Mouse (Mus musculus): ENCODE measurements around the gene Nup62. TPM values are rescaled to one million over a fixed set of nuclear protein-coding genes. Genes with fewer than 3 reads are reported as not detected.
"Not testable (repeated sequence)": the region's sequence is repeated elsewhere in the genome, so short reads cannot be mapped to it uniquely, and the experiment has no call there.

Nup62 gene
- total RNA-seq, 2 experiments from 2014 or later = 48.5 to 52.7 TPM

DNA sequence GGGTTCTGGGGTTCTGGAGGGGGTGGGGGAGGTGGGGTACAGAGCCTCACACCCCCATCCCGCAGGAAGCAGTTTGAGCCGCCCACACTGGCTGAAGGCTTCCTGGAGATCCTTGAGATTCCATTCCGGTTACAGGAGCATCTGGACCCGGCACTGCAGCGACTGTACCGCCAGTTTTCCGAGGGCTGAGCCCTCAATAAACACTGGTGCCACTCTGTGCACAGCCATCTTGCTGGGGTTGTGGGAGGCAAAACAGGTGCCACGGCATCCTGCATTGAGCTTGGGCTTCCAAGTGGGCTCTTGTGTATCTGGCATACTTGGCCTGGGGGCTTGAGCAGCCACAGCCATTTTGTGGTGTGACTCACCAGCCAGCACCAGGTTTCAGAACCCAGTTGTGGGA is 46.5 kb downstream of the Nup62 start:
- no peak for DNase-seq (ENCODE audit: low spot score in 2 of 2)

DNA sequence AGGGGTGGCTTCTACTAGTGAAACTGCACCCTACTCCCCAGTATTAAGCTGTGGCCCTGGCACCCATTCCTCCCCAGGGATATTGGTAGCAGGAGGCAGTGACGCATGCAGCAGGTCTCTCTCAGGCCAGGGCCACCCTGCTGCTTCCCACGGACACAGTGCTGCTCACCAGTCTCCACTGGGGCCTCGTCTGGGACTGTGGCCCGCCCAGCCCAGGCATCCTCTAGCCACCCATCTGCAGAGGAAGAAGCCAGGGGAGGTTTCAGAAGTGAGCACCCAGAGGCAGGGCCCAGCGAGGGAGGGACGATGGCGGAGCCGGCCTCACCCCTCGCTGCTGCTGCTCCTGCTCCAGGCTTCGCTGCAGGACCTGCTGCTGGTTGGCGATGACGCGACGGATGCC is 47.3 kb downstream of the Nup62 start:
- DNase-seq (ENCODE audit: low spot score in 2 of 2) = no peak

DNA sequence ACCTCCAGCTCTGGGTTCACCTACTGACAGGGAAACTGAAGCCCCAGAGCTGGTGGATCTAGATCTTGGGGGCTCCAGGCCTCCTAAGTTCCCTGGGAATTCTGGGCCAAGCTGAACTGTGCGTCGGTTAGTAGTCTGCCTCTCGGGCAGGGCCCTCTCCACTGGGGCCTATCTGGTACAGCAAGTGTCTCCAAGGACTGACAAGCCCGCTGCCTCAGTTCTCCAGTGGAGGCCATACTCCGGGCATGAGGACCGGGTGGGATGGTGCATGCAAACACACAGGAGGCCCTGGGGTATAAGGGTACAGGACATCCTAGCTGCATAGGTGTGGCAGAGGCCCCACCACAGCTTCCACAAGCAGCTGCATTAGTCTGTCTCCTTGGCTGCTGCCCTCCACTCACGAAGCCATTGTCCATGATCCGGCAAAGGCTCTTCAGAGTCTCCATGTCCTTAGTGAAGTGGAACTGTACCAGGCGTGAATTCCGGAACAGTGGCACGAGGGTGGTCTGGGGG is 48.1 kb downstream of the Nup62 start:
- no peak for DNase-seq (ENCODE audit: low spot score in 2 of 2)

DNA sequence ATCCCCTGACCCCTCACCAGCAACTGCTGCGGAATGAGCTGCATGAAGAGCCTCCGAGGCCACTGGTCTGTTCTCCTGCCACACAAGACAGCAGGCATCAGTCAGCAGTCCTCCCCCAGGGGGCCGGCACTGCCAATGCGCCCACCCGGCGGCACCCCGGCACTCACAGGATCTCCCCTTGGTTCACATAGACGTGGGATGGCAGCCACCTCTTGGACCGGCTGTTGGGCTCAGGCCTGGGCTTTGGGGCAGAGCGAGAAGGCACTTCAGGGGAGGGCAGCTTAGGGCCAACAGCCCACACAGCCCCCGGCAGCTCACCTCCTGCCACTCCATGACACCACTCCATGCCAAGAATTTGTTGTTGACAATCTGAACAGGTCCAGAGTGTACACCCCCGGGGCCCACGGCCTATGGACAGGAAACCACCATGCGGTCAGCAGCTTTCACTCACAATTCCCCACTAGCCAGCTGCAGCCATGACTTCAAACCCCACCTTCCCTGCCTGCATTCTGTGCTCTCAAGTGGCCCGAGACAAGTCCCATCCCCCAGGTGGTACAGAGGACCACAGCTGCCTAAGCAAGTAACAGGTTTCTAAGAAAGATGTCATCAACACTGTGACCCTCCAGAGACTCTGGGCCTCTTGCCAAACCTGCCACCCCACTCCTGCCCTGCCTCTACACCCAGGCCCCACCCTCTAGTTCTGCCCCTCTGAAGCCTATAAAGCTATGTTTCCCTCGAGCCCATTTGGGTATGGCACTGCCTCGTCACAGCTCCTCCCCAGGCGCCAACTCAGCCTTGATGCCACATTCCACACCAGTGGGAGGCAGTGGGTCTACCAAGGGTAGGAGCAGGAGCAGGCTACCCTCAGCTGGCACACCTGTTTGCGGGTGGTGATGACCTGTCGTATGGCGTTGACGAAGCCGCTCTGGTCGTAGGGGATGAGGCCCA is 49.0 kb downstream of the Nup62 start:
- no peak for DNase-seq (ENCODE audit: low spot score in 2 of 2)

DNA sequence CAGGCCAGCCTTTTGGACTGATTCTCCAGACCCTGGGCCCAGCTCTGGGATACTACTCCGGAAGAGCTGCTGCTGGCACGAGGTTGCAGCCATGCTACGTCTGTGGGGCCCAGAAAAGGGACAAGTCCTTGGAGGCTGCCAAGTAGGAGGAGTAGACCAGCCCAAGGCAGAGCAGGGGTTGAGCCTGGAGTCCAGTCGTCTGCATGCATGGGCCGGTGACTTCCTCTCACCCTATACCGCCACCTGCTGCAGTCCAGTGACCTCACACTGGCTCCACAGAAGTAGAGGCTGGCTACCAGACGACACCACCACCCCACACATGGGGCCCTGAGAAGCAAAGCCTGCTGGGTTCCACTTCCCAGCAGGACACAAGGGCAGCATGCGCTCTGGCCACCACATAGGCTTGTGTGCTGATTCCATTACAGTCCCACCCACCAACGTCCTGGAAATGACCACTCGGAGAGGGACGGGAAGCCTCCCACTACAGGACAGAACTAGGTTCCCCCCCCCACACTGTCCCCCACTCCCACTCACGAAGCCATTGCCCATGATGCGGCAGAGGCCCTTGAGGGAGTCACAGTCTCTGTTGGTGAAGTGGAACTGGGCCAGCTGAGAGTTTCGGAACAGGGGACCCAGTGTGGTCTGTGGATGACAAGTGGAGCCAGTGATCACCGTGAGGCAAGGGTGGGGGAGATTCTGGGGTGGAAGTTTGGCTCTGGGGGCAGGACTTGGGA is 50.6 kb downstream of the Nup62 start:
- peak; percentile 57 to 65 for DNase-seq (ENCODE audit: low spot score in 2 of 2)

DNA sequence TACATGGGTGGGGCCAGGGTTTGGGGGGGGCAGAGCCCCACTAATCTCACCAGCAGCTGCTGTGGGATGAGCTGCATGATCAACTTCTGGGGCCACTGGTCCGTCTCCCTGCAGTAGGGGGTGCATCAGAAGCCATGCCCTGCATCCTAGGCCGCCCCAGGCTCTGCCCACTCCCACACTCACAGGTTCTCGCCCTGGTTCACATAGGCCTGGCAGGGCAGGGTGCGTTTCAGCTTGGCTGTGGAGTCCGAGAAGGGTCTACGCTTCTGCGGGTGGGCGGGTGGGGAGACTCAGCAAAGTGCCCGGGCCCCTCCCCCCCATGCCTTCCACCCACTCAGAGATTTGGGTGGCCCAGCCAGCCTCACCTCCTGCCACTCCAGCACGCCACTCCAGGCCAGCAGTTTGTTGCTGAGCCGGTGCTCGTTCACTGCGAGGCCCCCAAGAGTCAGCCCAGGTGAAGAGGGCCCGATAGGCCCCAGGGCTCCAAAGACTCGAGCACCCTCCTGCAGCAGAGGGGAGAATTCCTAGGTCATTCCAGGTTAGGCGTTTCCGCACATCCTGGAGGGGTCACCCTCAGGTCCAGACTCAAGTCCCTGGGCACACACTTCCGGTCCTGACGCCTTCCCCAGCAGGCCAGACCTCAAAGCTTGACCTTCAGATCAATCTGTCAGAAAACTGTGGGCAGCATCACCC is 51.3 kb downstream of the Nup62 start:
- no peak for DNase-seq (ENCODE audit: low spot score in 2 of 2)

DNA sequence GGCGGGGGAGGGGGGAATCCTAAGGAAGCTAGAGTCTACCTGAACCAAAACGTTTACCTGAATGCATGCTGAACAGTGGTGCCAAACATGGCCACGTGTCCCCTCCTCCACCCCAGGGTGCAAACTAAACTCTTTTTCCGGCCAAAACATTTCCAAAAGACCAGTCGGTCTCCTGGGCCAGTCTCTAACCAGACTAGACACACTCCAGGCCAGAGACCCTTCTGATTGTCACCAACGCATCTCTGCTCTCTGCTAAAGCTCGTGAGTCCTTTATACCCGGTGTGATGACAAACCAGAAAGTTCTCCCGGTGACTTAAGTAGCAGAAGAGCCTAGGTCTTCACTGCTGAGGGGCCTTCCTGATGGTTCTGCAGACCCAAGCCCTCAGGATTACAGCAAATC is 51.9 kb downstream of the Nup62 start:
- no peak for DNase-seq (ENCODE audit: low spot score in 2 of 2)

DNA sequence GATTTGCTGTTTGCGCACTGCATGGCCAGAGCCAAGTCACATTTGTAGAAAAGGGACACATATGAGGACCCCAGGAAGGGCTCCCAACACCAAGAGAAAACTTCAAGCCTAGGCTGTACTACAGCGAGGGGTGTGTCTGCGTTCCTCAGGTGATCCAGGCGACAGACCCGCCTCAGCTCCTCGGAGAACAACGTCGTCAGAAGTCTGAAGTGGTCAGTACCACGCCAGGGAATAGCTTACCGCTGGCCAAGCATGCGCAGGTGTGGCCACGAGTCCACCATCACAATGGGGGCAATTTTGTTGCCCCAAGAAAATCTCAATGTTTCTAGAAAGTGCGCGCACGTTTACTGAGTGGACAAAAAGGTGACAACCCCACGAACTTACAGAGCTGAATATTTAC is 52.6 kb downstream of the Nup62 start:
- DNase-seq (ENCODE audit: low spot score in 2 of 2) = no peak

DNA sequence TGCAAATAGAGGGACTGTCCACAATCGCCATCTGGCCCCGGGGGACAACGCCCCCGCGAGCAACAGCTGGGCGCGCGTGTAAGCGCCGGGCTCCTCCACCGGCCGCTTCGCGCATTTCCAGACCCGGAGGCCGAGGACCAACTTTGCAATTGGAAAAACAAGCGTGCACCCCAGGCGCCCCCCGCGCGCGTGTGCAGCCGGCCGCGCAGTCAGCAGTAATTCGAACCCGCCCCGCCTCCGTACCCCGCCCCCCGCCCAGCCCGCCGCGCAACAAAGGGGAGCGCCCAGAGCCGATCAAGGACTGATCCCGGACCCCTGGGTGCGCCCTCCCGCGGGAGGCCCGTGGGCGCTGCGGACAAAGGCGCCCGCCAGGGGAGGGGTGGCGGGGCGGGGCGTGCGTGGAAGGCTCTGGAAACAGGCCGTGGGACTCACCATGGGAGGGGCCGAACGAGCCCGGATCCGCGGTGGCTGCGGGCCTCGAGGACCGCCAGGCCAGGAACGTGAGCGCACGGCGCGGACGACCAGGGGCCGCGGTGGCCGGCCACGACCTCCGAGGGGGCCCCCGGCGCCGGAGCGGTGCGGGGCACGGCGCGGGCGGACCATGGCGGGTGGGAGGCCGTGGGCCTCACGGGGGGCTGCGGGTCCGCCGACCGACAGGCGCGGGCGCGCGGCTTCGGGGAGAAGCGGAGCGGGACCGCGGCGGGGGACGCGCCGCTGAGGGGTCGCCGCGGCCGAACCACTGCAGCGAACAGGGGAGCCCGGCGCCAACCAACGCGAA is 53.2 kb downstream of the Nup62 start:
- DNase-seq (ENCODE audit: low spot score in 2 of 2) = peak; percentile 69 to 76

DNA sequence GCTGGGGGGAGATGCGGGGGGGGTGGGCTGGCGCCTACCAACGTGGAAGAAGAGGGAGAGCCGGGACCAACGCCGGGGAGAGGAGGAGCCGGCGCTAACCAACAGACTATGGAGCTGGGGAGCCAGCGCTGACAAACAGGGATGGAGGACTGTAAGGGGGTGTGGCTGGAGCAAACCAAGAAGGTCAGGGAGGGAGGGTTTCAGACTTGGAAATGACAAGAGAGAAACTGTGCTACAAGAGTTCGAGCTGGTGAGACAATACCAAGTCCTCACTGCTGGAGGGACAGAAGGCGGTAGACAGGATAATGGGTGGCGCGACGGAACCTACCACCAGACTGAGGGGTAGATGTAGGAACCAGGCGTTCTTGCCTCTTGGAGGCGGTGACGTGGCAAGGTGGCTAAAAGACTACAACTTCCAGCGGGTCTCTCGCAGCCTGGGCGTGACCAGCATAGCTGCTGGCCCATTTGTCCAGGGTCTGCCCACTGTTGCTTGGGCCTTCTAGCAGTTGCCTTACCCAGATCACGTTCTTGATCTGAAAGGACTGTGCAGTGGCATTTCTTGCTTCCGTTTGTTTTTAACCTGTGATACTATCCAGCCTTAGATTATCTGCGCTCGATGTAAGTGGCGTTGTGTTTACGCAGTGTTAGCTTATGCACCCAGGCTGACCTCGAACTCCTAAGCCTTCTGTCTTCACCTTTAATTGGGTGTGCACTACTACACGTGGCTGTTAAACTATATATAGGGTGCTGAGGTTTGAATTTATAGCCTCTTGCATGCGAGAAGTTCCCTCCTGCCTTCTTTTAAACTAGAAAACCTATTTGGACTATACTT is 54.0 kb downstream of the Nup62 start, which contains the start of gene Ptov1:
Ptov1 (minus strand) TSS at position 92 of the 832 bp plus-strand sequence.
- DNase-seq (ENCODE audit: low spot score in 2 of 2) = peak in 1 of 2 experiments; percentile 80

DNA sequence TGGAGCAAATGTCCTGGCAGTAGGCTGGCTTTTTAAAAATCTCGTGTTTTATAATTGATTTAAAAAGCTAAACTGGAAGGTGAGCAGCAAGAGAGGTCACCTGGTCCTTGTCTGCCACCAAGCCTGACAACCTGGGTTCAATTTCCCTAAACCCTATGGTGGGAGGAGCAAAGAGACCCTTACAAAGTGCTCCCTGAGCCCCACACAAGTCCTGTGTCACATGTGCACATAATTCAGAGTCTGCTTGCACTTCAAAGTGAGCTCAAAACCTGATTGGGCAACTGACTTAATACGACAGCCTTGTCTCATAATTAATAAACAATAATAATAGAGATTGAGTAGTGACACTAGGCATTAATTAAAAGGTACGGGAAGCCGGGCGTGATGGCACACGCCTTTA is 54.7 kb downstream of the Nup62 start:
- no peak for DNase-seq (ENCODE audit: low spot score in 2 of 2)

DNA sequence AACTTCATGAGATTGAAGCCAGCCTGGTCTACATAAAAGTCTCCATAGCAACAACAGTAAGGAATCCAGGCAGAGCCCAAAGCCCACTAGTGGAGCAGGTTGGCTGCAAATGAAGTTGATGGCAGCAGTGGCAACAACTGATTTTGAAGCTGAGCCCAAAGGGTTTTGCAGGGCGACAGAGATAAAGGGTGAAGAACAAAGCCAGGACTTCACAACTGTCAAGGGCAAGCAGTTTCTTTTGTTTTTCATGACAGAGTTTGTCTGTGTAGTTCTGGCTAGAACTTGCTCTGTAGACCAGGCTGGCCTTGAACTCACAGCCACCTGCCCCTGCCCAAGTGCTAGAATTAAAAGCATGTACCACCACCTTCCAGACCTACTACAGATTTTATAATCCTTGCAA is 55.3 kb downstream of the Nup62 start:
- DNase-seq (ENCODE audit: low spot score in 2 of 2) = no peak

DNA sequence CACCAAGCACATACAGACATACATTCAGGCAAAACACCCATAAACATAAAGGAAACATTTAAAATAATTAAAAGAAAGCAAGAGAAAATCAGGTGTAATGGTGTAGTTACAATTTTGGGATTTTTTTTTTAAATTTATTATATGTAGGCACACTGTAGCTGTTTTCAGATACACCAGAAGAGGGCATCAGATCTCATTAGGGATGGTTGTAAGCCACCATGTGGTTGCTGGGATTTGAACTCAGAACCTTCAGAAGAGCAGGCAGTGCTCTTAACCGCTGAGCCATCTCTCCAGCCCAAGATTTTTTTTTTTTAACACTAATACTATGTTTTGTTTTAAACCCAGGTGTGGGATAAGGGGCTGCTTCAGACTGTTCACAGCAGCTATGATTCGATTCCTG is 55.9 kb downstream of the Nup62 start:
- not testable (repeated sequence) for DNase-seq (ENCODE audit: low spot score in 2 of 2)

DNA sequence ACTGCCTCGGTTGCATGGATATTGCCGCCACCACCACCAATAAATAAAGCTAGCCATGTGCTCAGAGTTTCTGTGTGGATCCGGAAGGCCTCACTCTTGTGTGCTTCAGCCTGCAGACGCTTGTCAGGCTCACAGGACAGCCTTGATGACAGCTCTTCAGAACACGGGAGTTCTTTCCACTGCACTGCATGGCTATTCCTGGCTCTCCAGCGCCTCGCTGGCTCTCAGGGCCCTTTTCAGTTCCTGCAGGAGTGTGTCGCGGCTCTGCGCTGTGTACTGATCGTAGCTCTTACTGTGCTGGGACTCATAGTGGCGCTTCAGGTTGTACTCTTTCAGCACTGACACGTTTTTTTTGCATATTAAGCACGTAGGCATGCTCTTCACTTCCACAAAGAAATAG is 61.9 kb downstream of the Nup62 start:
- no peak for DNase-seq (ENCODE audit: low spot score in 2 of 2)

Small RNAs within 50 kb of the gene (microRNA-seq; reads per million reads assigned to microRNA genes)
- gene Mir707 (ENCODE audit: borderline number of aligned reads in 2 of 2) = 0 reads per million in 2 experiments

Other genes with a start within 250 kb of the Nup62 start
- gene Napsa, start 243.7 kb upstream of the Nup62 start, total RNA-seq (2021) = 1 to 10 TPM; 1.3 to 1.6 TPM
- gene Kcnc3, start 225.4 kb upstream of the Nup62 start, total RNA-seq (2021) = 1 to 10 TPM; 4.0 to 5.6 TPM
- 1 to 10 TPM; 5.5 to 6.6 TPM for gene Myh14, start 145.2 kb upstream of the Nup62 start, total RNA-seq (2021)
- not detected for gene Izumo2, start 107.3 kb upstream of the Nup62 start, total RNA-seq (2021)
- gene Vrk3, start 67.7 kb upstream of the Nup62 start, total RNA-seq (2021) = 10 to 100 TPM; 40.4 to 42.1 TPM
- gene Zfp473, start 65.0 kb upstream of the Nup62 start, total RNA-seq (2021) = under 1 TPM; 0.30 to 0.51 TPM
- 1 to 10 TPM; 1.6 to 2.6 TPM for gene Il4i1, start 299 bp downstream of the Nup62 start, total RNA-seq (2021)
- 100 to 1,000 TPM; 136 to 217 TPM for gene Atf5, start 570 bp downstream of the Nup62 start, total RNA-seq (2021)
- 100 to 1,000 TPM in 1 of 2 experiments, 10 to 100 TPM in 1; 86.3 to 128 TPM for gene Akt1s1, start 32.9 kb downstream of the Nup62 start, total RNA-seq (2021)
- gene Tbc1d17, start 33.0 kb downstream of the Nup62 start, total RNA-seq (2021) = 10 to 100 TPM; 48.1 to 60.2 TPM
- 10 to 100 TPM; 33.8 to 40.8 TPM for gene Pnkp, start 41.1 kb downstream of the Nup62 start, total RNA-seq (2021)
- 100 to 1,000 TPM; 232 to 253 TPM for gene Ptov1, start 53.7 kb downstream of the Nup62 start, total RNA-seq (2021)
- gene Med25, start 76.6 kb downstream of the Nup62 start, total RNA-seq (2021) = 10 to 100 TPM; 75.2 to 90.9 TPM
- gene Fuz, start 80.0 kb downstream of the Nup62 start, total RNA-seq (2021) = 10 to 100 TPM; 24.1 to 28.3 TPM
- gene Ap2a1, start 113.4 kb downstream of the Nup62 start, total RNA-seq (2021) = 10 to 100 TPM; 81.7 to 97.4 TPM
- gene Tsks, start 127.1 kb downstream of the Nup62 start, total RNA-seq (2021) = not detected
- 10 to 100 TPM in 1 of 2 experiments, 1 to 10 TPM in 1; 9.3 to 12.8 TPM for gene Cpt1c, start 158.8 kb downstream of the Nup62 start, total RNA-seq (2021)
- gene Prmt1, start 170.5 kb downstream of the Nup62 start, total RNA-seq (2021) = 100 to 1,000 TPM; 203 to 216 TPM
- 100 to 1,000 TPM; 128 to 131 TPM for gene Irf3, start 181.6 kb downstream of the Nup62 start, total RNA-seq (2021)
- 10 to 100 TPM; 13.9 to 14.2 TPM for gene Bcl2l12, start 182.6 kb downstream of the Nup62 start, total RNA-seq (2021)
- 10 to 100 TPM; 75.1 to 85.9 TPM for gene Scaf1, start 200.3 kb downstream of the Nup62 start, total RNA-seq (2021)
- 100 to 1,000 TPM in 1 of 2 experiments, 10 to 100 TPM in 1; 86.9 to 106 TPM for gene Rras, start 201.9 kb downstream of the Nup62 start, total RNA-seq (2021)
- gene Prr12, start 236.8 kb downstream of the Nup62 start, total RNA-seq (2021) = 10 to 100 TPM; 30.8 to 45.3 TPM
- 10 to 100 TPM; 44.3 to 46.8 TPM for gene Nosip, start 246.3 kb downstream of the Nup62 start, total RNA-seq (2021)
- gene Prrg2, start 246.6 kb downstream of the Nup62 start, total RNA-seq (2021) = 10 to 100 TPM; 14.9 to 28.3 TPM

Data from adrenal gland, adult 18-20 months (tissue).